Mouse (Mus musculus) testis, adult 2 months (tissue): Measurements from ENCODE around the gene Soga1.

ENCODE experiments used
- CTCF ChIP-seq: fragments of 200-500 bp; IDR thresholded peaks from 2 replicates; pipeline ENCODE4 v1.5.1; 2012; ENCODE audit warnings: low read depth, mild to moderate bottlenecking, inconsistent platforms, low read length, moderate library complexity; ENCODE audit not compliant: control insufficient read depth, insufficient read depth, insufficient replicate concordance
- POLR2A ChIP-seq: fragments of 200-500 bp; IDR thresholded peaks from 2 replicates; pipeline ENCODE4 v1.6.1; 2012; ENCODE audit warnings: low read depth, mild to moderate bottlenecking, inconsistent platforms, low read length, moderate library complexity; ENCODE audit not compliant: control insufficient read depth

GRCm38 (mm10) chr2:157036400-157036799, 42.7 kb downstream of the Soga1 start:
- no peak for TF ChIP-seq POLR2A
- TF ChIP-seq CTCF = no peak
